Mouse (Mus musculus) liver, embryonic 14.5 days (tissue): Measurements from ENCODE around the gene Icam5. TPM values are rescaled to one million over a fixed set of nuclear protein-coding genes. Genes with fewer than 3 reads are reported as not detected.

Experiments used
- ATAC-seq: fragments of 200-750 bp; cut with Nextera tagmentation; 2 replicates; pipeline ENCODE4 v1.8.0; 2017; ENCODE audit warnings: moderate number of reproducible peaks, mild to moderate bottlenecking, moderate library complexity; ENCODE audit not compliant: insufficient read depth
- DNase-seq, 3 experiments: peaks; one replicate each; pipeline ENCODE4 v3.0.0-alpha.2; 2012 to 2013; ENCODE audit warnings: low read depth in 3 of 3, low spot score in 3 of 3
- H3K27ac ChIP-seq: fragments of 300-500 bp; sonication (generic); 2 replicates; pipeline ENCODE4 v1.5.1; 2014; ENCODE audit warnings: moderate library complexity, mild to moderate bottlenecking, control low read depth, inconsistent platforms
- H3K27me3 ChIP-seq: fragments of 300-500 bp; sonication (generic); 2 replicates; pipeline ENCODE4 v1.6.1; 2014; ENCODE audit warnings: mild to moderate bottlenecking, low read length, moderate library complexity; ENCODE audit not compliant: control insufficient read depth, insufficient read depth
- H3K36me3 ChIP-seq: fragments of 300-500 bp; sonication (generic); replicated peaks from 2 replicates; pipeline ENCODE4 v1.6.1; 2014; ENCODE audit warnings: low read depth; ENCODE audit not compliant: control insufficient read depth, insufficient read depth
- H3K4me1 ChIP-seq, 2 experiments: fragments of 200-500 bp in 1 of 2; fragments of 300-500 bp in 1 of 2; sonication (generic) in 1 of 2; replicated peaks; 2 replicates each; pipeline ENCODE4 v1.6.1; 2012 to 2014; ENCODE audit warnings: antibody characterized with exemption in 1 of 2, inconsistent platforms in 1 of 2, low read length in 1 of 2; ENCODE audit not compliant: control insufficient read depth in 2 of 2, insufficient read depth in 2 of 2
- H3K4me2 ChIP-seq: fragments of 300-500 bp; sonication (generic); 2 replicates; pipeline ENCODE4 v1.6.1; 2014; ENCODE audit warnings: low read depth, mild to moderate bottlenecking, control low read depth, moderate library complexity
- H3K4me3 ChIP-seq, 2 experiments: fragments of 200-500 bp in 1 of 2; fragments of 300-500 bp in 1 of 2; sonication (generic) in 1 of 2; 2 replicates each; pipeline ENCODE4 v1.5.1; 2012 to 2014; ENCODE audit warnings: low read depth in 2 of 2, low read length in 2 of 2, mild to moderate bottlenecking in 2 of 2, control low read depth in 1 of 2, inconsistent platforms in 1 of 2, moderate library complexity in 1 of 2; ENCODE audit not compliant: insufficient read depth in 1 of 2
- H3K9ac ChIP-seq: fragments of 300-500 bp; sonication (generic); replicated peaks from 2 replicates; pipeline ENCODE4 v1.6.1; 2014; ENCODE audit warnings: mild to moderate bottlenecking, control low read depth, moderate library complexity
- H3K9me3 ChIP-seq: fragments of 300-500 bp; sonication (generic); 2 replicates; pipeline ENCODE4 v1.6.1; 2016; ENCODE audit warnings: low read length, mixed read lengths; ENCODE audit not compliant: control insufficient read depth
- CTCF ChIP-seq: IDR thresholded peaks from 2 replicates; pipeline ENCODE4 v1.5.1; 2016; ENCODE audit warnings: antibody characterized with exemption, low read depth, control low read depth
- EP300 ChIP-seq: IDR thresholded peaks from 2 replicates; pipeline ENCODE4 v1.6.1; 2016; ENCODE audit warnings: antibody characterized with exemption, low read depth
- WGBS: fragments of 180-500 bp; shearing (Covaris S2); extraction: QIAGEN DNeasy Blood & Tissue Kit; methylation state at CpG from one replicate; pipeline ENCODE4 v1.1.7; 2014; ENCODE audit not compliant: insufficient replicate concordance; 5-methylcytosine and 5-hydroxymethylcytosine counted together
- polyA plus RNA-seq, 2 experiments: library from polyadenylated mRNA; depleted of rRNA in 1 of 2; stranded (reverse) in 1 of 2; unstranded in 1 of 2; fragments of >200 nt; fragmentation: Nextera tagmentation in 1 of 2; extraction: Ambion mirVana in 1 of 2; gene quantifications; 2 replicates each; pipeline versions ENCODE4 v1.2.1 to v1.2.3; 2012 to 2014

Gene Icam5
- polyA plus RNA-seq, 2 experiments = 0.28 to 0.87 TPM

- Histone ChIP-seq H3K4me2 (no peak overlapping the region), H3K9ac (no peak overlapping the region), H3K4me1 (peaks cover 15 to 17% of the 10 kb centered on the region in 2 experiments), H3K9me3 (no peaks in the 10 kb centered on the region), H3K36me3 (no peaks in the 10 kb centered on the region), H3K27ac (no peak overlapping the region), H3K27me3 (no peaks in the 10 kb centered on the region), H3K4me3 (no peak overlapping the region)
- no peak for ATAC-seq
- TF ChIP-seq EP300 (no peak), CTCF (no peak)
- 80% methylated on average over 19 of the region's 19 CpGs for WGBS
- DNase-seq = no peak
Observed at GRCm38 (mm10) chr9:21025258-21025810, 6.5 kb upstream of the Icam5 start.

DNA sequence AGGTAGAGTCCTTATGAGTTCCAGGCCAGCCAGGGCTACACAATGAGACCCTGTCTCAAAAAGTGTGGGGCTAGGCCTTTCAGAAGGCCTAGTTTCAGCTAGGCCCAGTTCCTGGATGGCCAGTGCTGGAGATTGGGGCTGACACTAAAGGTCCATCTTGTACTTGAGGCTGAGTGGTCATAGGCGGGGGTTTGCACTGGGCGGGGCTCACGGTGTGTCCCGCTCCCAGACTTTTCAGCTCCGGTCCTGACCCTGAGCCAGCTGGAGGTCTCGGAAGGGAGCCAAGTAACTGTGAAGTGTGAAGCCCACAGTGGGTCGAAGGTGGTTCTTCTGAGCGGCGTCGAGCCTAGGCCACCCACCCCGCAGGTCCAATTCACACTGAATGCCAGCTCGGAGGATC is 5.0 kb upstream of the Icam5 start:
- Histone ChIP-seq H3K9ac (no peak overlapping the region), H3K27me3 (peaks cover under 1% of the 10 kb centered on the region), H3K4me2 (no peak overlapping the region), H3K27ac (peak overlapping the region; percentile 23; the same call in 1 of the 2 replicates), H3K4me3 (no peak overlapping the region), H3K9me3 (no peaks in the 10 kb centered on the region), H3K4me1 (peaks cover 20 to 21% of the 10 kb centered on the region in 2 experiments), H3K36me3 (no peaks in the 10 kb centered on the region)
- 84% methylated on average over 12 of the region's 12 CpGs for WGBS
- DNase-seq (no peak), ATAC-seq (no peak)
- no peak for TF ChIP-seq CTCF
- no peak for TF ChIP-seq EP300

DNA sequence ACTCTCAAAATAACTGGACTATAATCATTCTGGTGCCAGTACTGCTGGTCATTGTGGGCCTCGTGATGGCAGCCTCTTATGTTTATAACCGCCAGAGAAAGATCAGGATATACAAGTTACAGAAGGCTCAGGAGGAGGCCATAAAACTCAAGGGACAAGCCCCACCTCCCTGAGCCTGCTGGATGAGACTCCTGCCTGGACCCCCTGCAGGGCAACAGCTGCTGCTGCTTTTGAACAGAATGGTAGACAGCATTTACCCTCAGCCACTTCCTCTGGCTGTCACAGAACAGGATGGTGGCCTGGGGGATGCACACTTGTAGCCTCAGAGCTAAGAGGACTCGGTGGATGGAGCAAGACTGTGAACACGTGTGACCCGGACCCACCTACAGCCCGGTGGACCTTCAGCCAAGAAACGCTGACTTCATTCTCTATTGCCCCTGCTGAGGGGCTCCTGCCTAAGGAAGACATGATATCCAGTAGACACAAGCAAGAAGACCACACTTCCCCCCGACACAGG is 4.0 kb upstream of the Icam5 start:
- H3K4me1 ChIP-seq = peaks cover 28 to 30% of the 10 kb centered on the region in 2 experiments
- no peak overlapping the region for H3K9ac ChIP-seq
- no peaks in the 10 kb centered on the region for H3K9me3 ChIP-seq
- DNase-seq = no peak
- no peaks in the 10 kb centered on the region for H3K36me3 ChIP-seq
- 72% methylated on average over 8 of the region's 8 CpGs for WGBS
- peak overlapping the region; percentile 91 for H3K27ac ChIP-seq
- no peak overlapping the region for H3K4me3 ChIP-seq
- H3K4me2 ChIP-seq = no peak overlapping the region; the same call in 1 of the 2 replicates
- no peak for ATAC-seq
- peaks cover 11% of the 10 kb centered on the region for H3K27me3 ChIP-seq
- TF ChIP-seq CTCF = no peak
- no peak for TF ChIP-seq EP300

DNA sequence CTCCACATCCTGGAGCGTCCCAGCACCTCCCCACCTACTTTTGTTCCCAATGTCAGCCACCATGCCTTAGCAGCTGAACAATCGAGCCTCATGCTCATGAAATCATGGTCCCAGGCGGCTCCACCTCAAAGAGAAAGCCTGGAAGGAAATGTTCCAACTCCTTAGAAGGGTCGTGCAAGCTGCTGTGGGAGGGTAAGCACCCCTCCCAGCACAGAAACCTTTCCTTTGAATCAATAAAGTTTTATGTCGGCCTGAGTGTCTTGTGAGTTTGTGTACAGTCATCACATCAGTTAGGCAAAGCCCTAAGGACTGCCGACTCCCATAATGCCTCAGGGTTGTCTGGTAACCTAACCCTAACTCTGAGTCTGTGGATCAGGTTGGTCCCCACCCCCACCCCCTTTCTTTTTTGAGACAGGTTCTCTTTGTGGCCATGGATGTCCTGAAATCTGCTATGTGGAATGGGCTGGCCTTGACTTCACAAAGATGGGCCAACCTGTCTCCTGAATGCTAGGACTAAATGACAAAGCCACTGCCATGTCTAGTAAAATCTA is 3.2 kb upstream of the Icam5 start:
- H3K9me3 ChIP-seq = no peaks in the 10 kb centered on the region
- peaks cover 17% of the 10 kb centered on the region for H3K27me3 ChIP-seq
- peak overlapping the region; percentile 95 for H3K9ac ChIP-seq
- peak overlapping the region; percentile 91 for H3K27ac ChIP-seq
- no peak for TF ChIP-seq CTCF
- TF ChIP-seq EP300 = no peak
- ATAC-seq (no peak), DNase-seq (peak in 1 of 3 experiments; percentile 39)
- 44% methylated on average over 6 of the region's 6 CpGs for WGBS
- no peaks in the 10 kb centered on the region for H3K36me3 ChIP-seq
- peak overlapping the region; percentile 16 to 67; a peak in 3 of 4 replicates for H3K4me3 ChIP-seq
- peaks cover 30 to 32% of the 10 kb centered on the region in 2 experiments for H3K4me1 ChIP-seq
- H3K4me2 ChIP-seq = peak overlapping the region; percentile 100

- Histone ChIP-seq H3K27me3 (peaks cover 26% of the 10 kb centered on the region), H3K9ac (peak within 1 kb of the TSS; percentile 95), H3K36me3 (no peaks in the 10 kb centered on the region), H3K4me3 (peak within 1 kb of the TSS; percentile 67 to 87), H3K4me2 (peak within 1 kb of the TSS; percentile 100), H3K27ac (peak within 1 kb of the TSS; percentile 91), H3K9me3 (no peaks in the 10 kb centered on the region), H3K4me1 (peaks cover 30 to 32% of the 10 kb centered on the region in 2 experiments)
- DNase-seq (peak; percentile 89), ATAC-seq (peak; percentile 81)
- peak; percentile 88 for TF ChIP-seq EP300
- TF ChIP-seq CTCF = peak; percentile 98
- WGBS = under 1% methylated on average over 37 of the region's 37 CpGs
Observed at GRCm38 (mm10) chr9:21029291-21030054, 2.4 kb upstream of the Icam5 start, which contains the start of gene Icam4. Gene Icam4, plus strand, starts transcription at chr9:21029373.
